30 mouse cellular contexts compared by ENCODE assay signal in the genomic region with DNA sequence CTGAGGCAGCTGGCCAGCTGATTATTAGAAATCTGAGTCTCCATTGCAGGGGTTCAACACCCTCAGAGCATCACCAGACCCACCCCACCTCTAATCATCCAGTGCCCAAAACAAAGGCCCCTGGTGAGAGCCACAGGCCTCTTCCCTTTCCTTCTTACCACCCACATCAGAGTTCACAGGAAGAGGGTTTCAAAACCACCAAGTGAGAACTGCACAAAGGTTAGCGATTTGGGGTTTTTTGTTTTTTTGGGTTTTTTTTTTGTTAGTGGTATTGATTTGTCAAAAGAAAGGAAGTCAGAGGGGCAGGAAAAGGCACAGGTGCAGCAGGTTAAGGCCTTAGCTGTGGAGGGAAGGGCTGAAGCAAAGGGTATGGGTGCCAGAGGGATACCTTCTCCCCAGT. TPM values are rescaled to one million over a fixed set of nuclear protein-coding genes. Genes with fewer than 3 reads are reported as not detected.
DNase-seq lines count a peak whose midpoint lies in the region; ATAC-seq and TF ChIP-seq lines count a peak whose summit lies in the region.
"Had no signal": no experiment of that assay in that cellular context is flagged by ENCODE, and none has a peak within 500 bp of the region (broad histone marks: within the 10 kb centered on the region; RNA-seq: fewer than 3 reads in every experiment).

No protein-coding gene starts in this region.

- H3K27me3 ChIP-seq in midbrain, embryonic 11.5 days (ENCODE audit: control insufficient read depth, insufficient read depth, low read length): no peaks in the 10 kb centered on the region
- H3K27me3 ChIP-seq in midbrain, postnatal 0 days (ENCODE audit: insufficient read depth, low read length): no peaks in the 10 kb centered on the region
- H3K27me3 ChIP-seq: embryonic facial prominence, embryonic 13.5 days; forebrain, embryonic 12.5 days; hindbrain, embryonic 13.5 days; intestine, embryonic 15.5 days; limb, embryonic 12.5 days; midbrain, embryonic 15.5 days; neural tube, embryonic 15.5 days had no signal

- peaks cover 9% of the 10 kb centered on the region for H3K4me1 ChIP-seq in midbrain, embryonic 11.5 days (ENCODE audit: control insufficient read depth, insufficient read depth, low read length)
- peaks cover 8% of the 10 kb centered on the region; the same call in 1 of the 2 replicates for H3K4me1 ChIP-seq in midbrain, postnatal 0 days (ENCODE audit: insufficient read depth, low read length)

- no peaks in the 10 kb centered on the region for H3K36me3 ChIP-seq in midbrain, embryonic 11.5 days (ENCODE audit: control insufficient read depth, insufficient read depth, low read length)
- no peaks in the 10 kb centered on the region for H3K36me3 ChIP-seq in midbrain, postnatal 0 days (ENCODE audit: insufficient read depth, low read length)
- H3K36me3 ChIP-seq: embryonic facial prominence, embryonic 13.5 days; forebrain, embryonic 12.5 days; heart, embryonic 13.5 days; hindbrain, embryonic 13.5 days; intestine, embryonic 15.5 days; limb, embryonic 12.5 days; liver, embryonic 13.5 days; midbrain, embryonic 15.5 days; neural tube, embryonic 15.5 days had no signal

- no peaks in the 10 kb centered on the region for H3K9me3 ChIP-seq in midbrain, embryonic 11.5 days (ENCODE audit: control insufficient read depth, low read length)
- H3K9me3 ChIP-seq in midbrain, postnatal 0 days (ENCODE audit: low read length): no peaks in the 10 kb centered on the region
- H3K9me3 ChIP-seq: embryonic facial prominence, embryonic 13.5 days; forebrain, embryonic 12.5 days; heart, embryonic 13.5 days; hindbrain, embryonic 13.5 days; intestine, embryonic 15.5 days; limb, embryonic 12.5 days; liver, embryonic 13.5 days; midbrain, embryonic 15.5 days; neural tube, embryonic 15.5 days had no signal

- H3K4me2 ChIP-seq in midbrain, embryonic 11.5 days: no peak overlapping the region
- no peak overlapping the region for H3K4me2 ChIP-seq in midbrain, postnatal 0 days (ENCODE audit: low read depth, low read length, poor library complexity, severe bottlenecking)
- H3K4me2 ChIP-seq: embryonic facial prominence, embryonic 13.5 days; forebrain, embryonic 12.5 days; heart, embryonic 13.5 days; hindbrain, embryonic 13.5 days; intestine, embryonic 15.5 days; limb, embryonic 12.5 days; liver, embryonic 13.5 days; lung, embryonic 14.5 days; midbrain, embryonic 15.5 days; neural tube, embryonic 15.5 days had no signal

- peak; percentile 23 for DNase-seq in midbrain, embryonic 11.5 days (ENCODE audit: low spot score, missing footprints)
- DNase-seq in midbrain, postnatal 0 days (ENCODE audit: low spot score): no peak
- DNase-seq in T-cell, adult 2 months (ENCODE audit: low spot score): peak; percentile 56
- peak; percentile 88 for DNase-seq in induced T-regulatory cell, adult 2 months (ENCODE audit: low read depth)
- no peak for DNase-seq in testis, postnatal 14 days (ENCODE audit: low spot score)
- no peak for DNase-seq in kidney, adult 8-10 months
- no peak for DNase-seq in kidney, postnatal 14 days
- DNase-seq: cerebellum, adult 18-20 months; cerebellum, postnatal 25 days; embryo, embryonic 11 days; gastrocnemius, postnatal 25 days; heart, adult 2 months; heart, postnatal 14 days; kidney, adult 9 months; liver, embryonic 13.5 days; lung, embryonic 14.5 days; thymus, postnatal 4 days had no signal

- no peak for ATAC-seq in midbrain, embryonic 11.5 days (ENCODE audit: low FRiP score)
- ATAC-seq in midbrain, postnatal 0 days (ENCODE audit: low FRiP score): no peak
- ATAC-seq: intestine, embryonic 15.5 days; midbrain, embryonic 15.5 days had no signal

- no peak for TF ChIP-seq CTCF in midbrain, postnatal 0 days (IDR thresholded peaks at IDR 0.05)

- no peak overlapping the region for H3K27ac ChIP-seq in midbrain, embryonic 11.5 days (ENCODE audit: low read depth, low read length)
- H3K27ac ChIP-seq in midbrain, postnatal 0 days (ENCODE audit: low read depth, low read length): no peak overlapping the region
- H3K27ac ChIP-seq: embryonic facial prominence, embryonic 13.5 days; forebrain, embryonic 12.5 days; heart, adult 2 months; heart, embryonic 13.5 days; hindbrain, embryonic 13.5 days; intestine, embryonic 15.5 days; layer of hippocampus, adult 2 months; limb, embryonic 12.5 days; liver, embryonic 13.5 days; midbrain, embryonic 15.5 days; neural tube, embryonic 15.5 days had no signal

- H3K4me3 ChIP-seq in midbrain, embryonic 11.5 days (ENCODE audit: low read depth, low read length): no peak overlapping the region
- H3K4me3 ChIP-seq in midbrain, postnatal 0 days (ENCODE audit: low read depth, low read length): no peak overlapping the region
- H3K4me3 ChIP-seq: embryonic facial prominence, embryonic 13.5 days; erythroblast, embryonic 14.5 days; forebrain, embryonic 12.5 days; heart, adult 2 months; heart, embryonic 13.5 days; hindbrain, embryonic 13.5 days; intestine, embryonic 15.5 days; layer of hippocampus, adult 2 months; limb, embryonic 12.5 days; liver, embryonic 13.5 days; midbrain, embryonic 15.5 days; myocyte; neural tube, embryonic 15.5 days had no signal

- WGBS in midbrain, embryonic 11.5 days: 83% methylated on average over 1 of the region's 1 CpGs
- WGBS in midbrain, postnatal 0 days: 96% methylated on average over 1 of the region's 1 CpGs

- H3K9ac ChIP-seq in midbrain, embryonic 11.5 days (ENCODE audit: low read length): no peak overlapping the region
- H3K9ac ChIP-seq in midbrain, postnatal 0 days (replicated peaks; ENCODE audit: low read length, poor library complexity, severe bottlenecking): no peak overlapping the region
- H3K9ac ChIP-seq: embryonic facial prominence, embryonic 13.5 days; forebrain, embryonic 12.5 days; heart, embryonic 13.5 days; hindbrain, embryonic 13.5 days; intestine, embryonic 15.5 days; limb, embryonic 12.5 days; liver, embryonic 13.5 days; lung, embryonic 14.5 days; midbrain, embryonic 15.5 days; neural tube, embryonic 15.5 days had no signal

RNA-seq across cellular contexts. Expression of gene Eps8l3, which starts 30.9 kb away (rescaled TPM):
- polyA plus RNA-seq in midbrain, embryonic 11.5 days (2014; fragmentation: Nextera tagmentation; extraction: Ambion mirVana): not detected in 2 replicates
- not detected in 2 replicates for total RNA-seq in midbrain, postnatal 0 days (2014; rRNA removed)
- polyA plus RNA-seq in midbrain, postnatal 0 days (2015; fragmentation: Nextera tagmentation; extraction: Ambion mirVana): not detected in 2 replicates
- total RNA-seq: gastrocnemius, postnatal 25 days; heart, adult 2 months; heart, postnatal 14 days; layer of hippocampus, adult 2 months; layer of hippocampus, postnatal 25 days; megakaryocyte-erythroid progenitor cell, adult 5-6 weeks had no signal
- polyA plus RNA-seq: embryonic facial prominence, embryonic 13.5 days; erythroblast, embryonic 14.5 days; forebrain, embryonic 12.5 days; heart, adult 2 months; heart, embryonic 13.5 days; hindbrain, embryonic 13.5 days; limb, embryonic 12.5 days; liver, embryonic 13.5 days; lung, embryonic 14.5 days; myocyte; neural tube, embryonic 15.5 days had no signal

RNA-seq across cellular contexts. Expression of gene Gstm5, which starts 49.4 kb away (rescaled TPM):
- 270 and 277 TPM in 2 replicates for polyA plus RNA-seq in midbrain, embryonic 11.5 days (2014; fragmentation: Nextera tagmentation; extraction: Ambion mirVana)
- total RNA-seq in midbrain, postnatal 0 days (2014; rRNA removed): 142 and 166 TPM in 2 replicates
- polyA plus RNA-seq in midbrain, postnatal 0 days (2015; fragmentation: Nextera tagmentation; extraction: Ambion mirVana): 316 and 320 TPM in 2 replicates

Comparison
In these comparisons a context has a peak if more than half of its experiments do, and no peak if none do; other contexts are left out.
1. DNase-seq: peak in midbrain, embryonic 11.5 days (single experiment), T-cell, adult 2 months (single experiment) and induced T-regulatory cell, adult 2 months (single experiment); none in midbrain, postnatal 0 days (single experiment), testis, postnatal 14 days (single experiment), kidney, adult 8-10 months (0 of 2) and kidney, postnatal 14 days (single experiment).